Mouse (Mus musculus) thymus, postnatal 4 days (tissue): ENCODE measurements around the gene Pmm1.
A peak's percentile ranks its signal among the peaks of the same experiment; 100 is the strongest.
"Not testable (repeated sequence)": the region's sequence is repeated elsewhere in the genome, so short reads cannot be mapped to it uniquely, and the experiment has no call there.

Source experiments
- DNase-seq: peaks from one replicate; pipeline ENCODE4 v3.0.0; 2021

The Pmm1 gene

GRCm38 (mm10) chr15:81960171-81961077 lies at the start of gene Pmm1:
Pmm1 (minus strand) TSS chr15:81960930.
- peak; percentile 100 for DNase-seq

GRCm38 (mm10) chr15:82004257-82004656 lies 43.5 kb upstream of the Pmm1 start:
- no peak for DNase-seq

GRCm38 (mm10) chr15:81993992-81994391 lies 33.3 kb upstream of the Pmm1 start:
- DNase-seq = no peak

GRCm38 (mm10) chr15:81990549-81990948 lies 29.8 kb upstream of the Pmm1 start:
- DNase-seq = no peak

GRCm38 (mm10) chr15:81989371-81990062 lies 28.8 kb upstream of the Pmm1 start:
- DNase-seq = peak; percentile 80

GRCm38 (mm10) chr15:81987646-81988045 lies 26.9 kb upstream of the Pmm1 start, which contains the start of gene Xrcc6:
Xrcc6 (plus strand) TSS chr15:81987835.
- DNase-seq = no peak

GRCm38 (mm10) chr15:81985267-81986161 lies 24.8 kb upstream of the Pmm1 start:
- DNase-seq = no peak

GRCm38 (mm10) chr15:81982173-81982572 lies 21.4 kb upstream of the Pmm1 start:
- DNase-seq = no peak

- DNase-seq = no peak
Observed at GRCm38 (mm10) chr15:81980321-81980720, 19.6 kb upstream of the Pmm1 start, which contains the start of gene 1700029P11Rik. 1700029P11Rik (plus strand) TSS chr15:81980540.

GRCm38 (mm10) chr15:81975156-81975555 lies 14.4 kb upstream of the Pmm1 start:
- DNase-seq = not testable (repeated sequence)

GRCm38 (mm10) chr15:81970498-81970897 lies 9.8 kb upstream of the Pmm1 start:
- not testable (repeated sequence) for DNase-seq

- DNase-seq = not testable (repeated sequence)
Observed at GRCm38 (mm10) chr15:81969635-81970034, 8.9 kb upstream of the Pmm1 start.

- no peak for DNase-seq
Observed at GRCm38 (mm10) chr15:81969173-81969572, 8.4 kb upstream of the Pmm1 start.

GRCm38 (mm10) chr15:81968447-81968846 lies 7.7 kb upstream of the Pmm1 start:
- DNase-seq = no peak

GRCm38 (mm10) chr15:81967821-81968220 lies 7.1 kb upstream of the Pmm1 start:
- no peak for DNase-seq

- no peak for DNase-seq
Observed at GRCm38 (mm10) chr15:81966062-81966829, 5.5 kb upstream of the Pmm1 start.

- DNase-seq = no peak
Observed at GRCm38 (mm10) chr15:81964980-81965545, 4.3 kb upstream of the Pmm1 start.

GRCm38 (mm10) chr15:81964262-81964661 lies 3.5 kb upstream of the Pmm1 start:
- DNase-seq = no peak

GRCm38 (mm10) chr15:81961078-81961451 lies 335 bp upstream of the Pmm1 start:
- no peak for DNase-seq

- DNase-seq = no peak
Observed at GRCm38 (mm10) chr15:81958906-81959305, 1.8 kb downstream of the Pmm1 start.

GRCm38 (mm10) chr15:81957598-81957997 lies 3.1 kb downstream of the Pmm1 start:
- no peak for DNase-seq

GRCm38 (mm10) chr15:81956457-81956856 lies 4.3 kb downstream of the Pmm1 start:
- DNase-seq = peak; percentile 83
